Mouse (Mus musculus) frontal cortex, adult (tissue): Measurements from ENCODE around the gene Lyzl4.

Experiments used
- ATAC-seq: cut with Nextera tagmentation; 2 replicates; pipeline ENCODE4 v1.9.2; 2017; ENCODE audit warnings: mild to moderate bottlenecking, moderate library complexity, mixed read lengths; ENCODE audit not compliant: low TSS enrichment

Lyzl4 gene

DNA sequence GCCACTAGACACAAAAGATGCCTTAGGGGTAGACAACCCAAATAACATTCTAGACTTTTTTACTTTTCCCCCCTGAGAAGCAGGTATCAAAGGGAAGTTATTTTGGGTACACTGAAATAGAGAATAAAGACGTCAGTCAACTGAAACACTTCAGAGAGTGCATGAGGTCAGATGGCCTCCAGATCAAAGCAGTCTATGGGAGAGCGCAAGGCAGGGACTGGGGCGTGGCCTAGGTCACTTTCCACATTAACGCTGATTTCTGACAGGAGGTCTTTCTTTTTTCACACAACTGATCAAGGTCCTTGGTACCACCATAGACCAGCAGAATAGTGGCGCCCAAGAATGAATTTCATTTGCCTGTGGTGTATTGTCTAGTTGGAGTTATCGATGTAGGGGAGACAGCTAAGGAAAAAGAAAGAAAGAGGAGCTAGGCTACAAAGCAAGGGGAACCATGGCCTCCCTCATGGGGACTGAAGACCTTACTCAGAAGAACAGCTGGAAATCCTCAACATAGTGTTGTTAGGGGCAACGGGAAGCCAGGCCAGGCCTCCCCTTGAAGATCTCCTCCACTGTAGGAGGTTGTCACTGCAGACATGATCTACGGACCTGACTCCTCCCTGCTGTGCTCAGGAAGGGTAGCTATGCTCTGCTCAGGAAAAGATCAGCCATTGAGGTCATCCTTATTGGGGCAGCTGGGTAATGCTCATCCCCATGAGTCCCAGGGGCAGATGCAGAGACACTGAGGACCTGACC lies 113.1 kb downstream of the Lyzl4 start:
- ATAC-seq: no peak
